Mouse (Mus musculus) gastrocnemius, postnatal 36 days (tissue): Measurements from ENCODE around the gene Fndc10. TPM values are rescaled to one million over a fixed set of nuclear protein-coding genes. Genes with fewer than 3 reads are reported as not detected.
A peak's percentile ranks its signal among the peaks of the same experiment; 100 is the strongest.
"Not testable (repeated sequence)": the region's sequence is repeated elsewhere in the genome, so short reads cannot be mapped to it uniquely, and the experiment has no call there.

Source experiments
- DNase-seq, 2 experiments: peaks; one replicate each; pipeline ENCODE4 v3.0.0; 2022
- intact Hi-C: fragments of 180-260 bp; cut with DNase I; formaldehyde crosslinking; loops from one replicate; pipeline ENCODE4 v1.15.1; 2025
- long read RNA-seq, 2 experiments: library from polyadenylated mRNA; stranded (forward); transcript quantifications; one replicate each; pipeline ENCODE4 v2.0.0; 2021
- total RNA-seq, 2 experiments: library from RNA; stranded (reverse); gene quantifications; 2 replicates each; pipeline ENCODE4 v1.2.3; 2021

Fndc10 gene
- 1 to 10 TPM; 1.2 to 1.3 TPM for total RNA-seq
- long read RNA-seq, experiment 1, partial matches to known transcripts, result 0 of 1 reads
- long read RNA-seq, experiment 1, other reads (novel, unspliced or antisense), result 0 of 1 reads
- long read RNA-seq, experiment 2, partial matches to known transcripts, result 0 of 2 reads
- long read RNA-seq, experiment 2, other reads (novel, unspliced or antisense), result 1 of 2 reads

- peak; percentile 45 to 50 for DNase-seq
- intact Hi-C loops, result no loop called here
Measured at GRCm38 (mm10) chr4:155694111-155694481, at the start of gene Fndc10. Gene Fndc10 (plus strand): TSS chr4:155694342.

GRCm38 (mm10) chr4:155645308-155645707 lies 48.8 kb upstream of the Fndc10 start, which contains the start of gene Gm10563:
Gene Gm10563 (minus strand): TSS chr4:155645408.
- intact Hi-C loops, DNase-seq: not testable (repeated sequence)

GRCm38 (mm10) chr4:155645721-155646120 lies 48.4 kb upstream of the Fndc10 start:
- intact Hi-C loops, result no loop called here
- no peak for DNase-seq

GRCm38 (mm10) chr4:155649355-155649754 lies 44.8 kb upstream of the Fndc10 start:
- intact Hi-C loops, result no loop called here

GRCm38 (mm10) chr4:155651553-155652269 lies 42.4 kb upstream of the Fndc10 start:
- intact Hi-C loops, result no loop called here
- DNase-seq, result no peak

More at GRCm38 (mm10) chr4:155649355-155649754, 44.8 kb upstream of the Fndc10 start:
- DNase-seq, result no peak

GRCm38 (mm10) chr4:155652283-155653085 lies 41.7 kb upstream of the Fndc10 start:
- DNase-seq, result no peak
- intact Hi-C loops, result no loop called here

GRCm38 (mm10) chr4:155653086-155653450 lies 41.1 kb upstream of the Fndc10 start, which contains the start of gene Mmp23:
Gene Mmp23 (minus strand): TSS chr4:155653384.
- intact Hi-C loops, result no loop called here
- peak; percentile 44 to 47 for DNase-seq

GRCm38 (mm10) chr4:155653451-155654182 lies 40.5 kb upstream of the Fndc10 start:
- intact Hi-C loops, result no loop called here
- DNase-seq, result no peak

GRCm38 (mm10) chr4:155654183-155654455 lies 40.0 kb upstream of the Fndc10 start:
- no peak for DNase-seq
- intact Hi-C loops, result no loop called here

- no peak for DNase-seq
- intact Hi-C loops, result no loop called here
Measured at GRCm38 (mm10) chr4:155654456-155655298, 39.5 kb upstream of the Fndc10 start.

- intact Hi-C loops, result no loop called here
- no peak for DNase-seq
Measured at GRCm38 (mm10) chr4:155656214-155656751, 37.9 kb upstream of the Fndc10 start.

GRCm38 (mm10) chr4:155658961-155659360 lies 35.2 kb upstream of the Fndc10 start:
- intact Hi-C loops, result no loop called here
- no peak for DNase-seq

GRCm38 (mm10) chr4:155660641-155661040 lies 33.5 kb upstream of the Fndc10 start:
- DNase-seq, result no peak
- intact Hi-C loops, result no loop called here

GRCm38 (mm10) chr4:155666903-155667302 lies 27.2 kb upstream of the Fndc10 start:
- intact Hi-C loops, result no loop called here
- no peak for DNase-seq

GRCm38 (mm10) chr4:155668689-155669597 lies 25.2 kb upstream of the Fndc10 start, which contains the start of gene Mib2:
Gene Mib2 (minus strand): TSS chr4:155669198.
- peak; percentile 95 to 97 for DNase-seq
- intact Hi-C loops, result no loop called here

GRCm38 (mm10) chr4:155669598-155670075 lies 24.5 kb upstream of the Fndc10 start:
- intact Hi-C loops, result no loop called here
- no peak for DNase-seq

GRCm38 (mm10) chr4:155670236-155670635 lies 23.9 kb upstream of the Fndc10 start:
- DNase-seq, intact Hi-C loops: not testable (repeated sequence)

- intact Hi-C loops, result no loop called here
Measured at GRCm38 (mm10) chr4:155672082-155672481, 22.1 kb upstream of the Fndc10 start.

More at GRCm38 (mm10) chr4:155672082-155672481, 22.1 kb upstream of the Fndc10 start:
- DNase-seq, result no peak
